Mouse (Mus musculus) stomach, postnatal 0 days (tissue): Measurements from ENCODE around the gene Grb10.

ENCODE experiments used
- CTCF ChIP-seq: IDR thresholded peaks from 2 replicates; pipeline ENCODE4 v1.5.1; 2016; ENCODE audit warnings: antibody characterized with exemption, low read depth, mild to moderate bottlenecking, moderate library complexity
- EP300 ChIP-seq: optimal IDR thresholded peaks from 2 replicates; pipeline ENCODE3; 2016; ENCODE audit warnings: antibody characterized with exemption

DNA sequence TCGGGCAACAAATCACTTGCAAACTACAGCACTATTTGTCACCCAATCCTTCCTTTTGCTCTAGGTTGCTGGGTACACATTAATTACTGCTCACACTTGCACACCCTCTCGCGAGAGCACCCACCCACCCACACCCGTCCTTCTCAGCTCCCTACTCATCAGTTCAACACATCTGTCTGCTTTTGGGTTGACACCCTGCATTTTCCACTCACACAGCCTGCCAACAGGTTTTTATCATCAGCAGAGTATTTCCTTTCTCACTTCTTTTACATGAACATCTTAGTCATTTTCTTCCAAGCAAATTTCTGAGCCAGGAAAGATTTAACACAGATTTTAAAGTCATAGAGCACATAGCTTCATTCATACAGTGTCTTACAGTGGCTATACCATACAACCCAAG, 48.6 kb downstream of the Grb10 start:
- no peak for TF ChIP-seq CTCF
- TF ChIP-seq EP300 = no peak
